In the genomic region with DNA sequence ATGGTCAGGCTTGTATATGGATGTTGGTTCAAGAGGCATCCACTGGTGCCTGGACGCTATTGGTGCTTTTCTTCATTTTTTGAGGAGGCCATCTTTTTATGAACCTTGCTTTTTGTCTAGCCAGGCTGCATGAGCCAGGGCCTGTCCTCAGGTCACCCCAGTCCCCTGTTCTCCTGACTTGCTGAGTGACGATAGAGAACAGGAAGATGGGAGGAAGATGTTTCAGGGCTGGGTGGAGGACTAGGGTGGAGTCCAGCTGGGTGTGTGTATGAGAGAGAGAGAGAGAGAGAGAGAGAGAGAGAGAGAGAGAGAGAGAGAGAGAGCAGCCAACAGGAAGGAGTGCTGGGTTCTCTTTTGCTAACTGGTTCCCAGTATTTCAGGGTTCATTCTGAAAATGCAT, we compare ENCODE assay signal across 13 mouse cellular contexts.
A peak's percentile ranks its signal among the peaks of the same experiment; 100 is the strongest.
DNase-seq lines count a peak whose midpoint lies in the region; ATAC-seq and TF ChIP-seq lines count a peak whose summit lies in the region.
"Had no signal": no experiment of that assay in that cellular context is flagged by ENCODE, and none has a peak within 500 bp of the region (broad histone marks: within the 10 kb centered on the region; RNA-seq: fewer than 3 reads in every experiment).

No protein-coding gene starts in this region.

- no peaks in the 10 kb centered on the region for H3K9me3 ChIP-seq in limb, embryonic 14.5 days (ENCODE audit: control insufficient read depth, low read length)
- no peaks in the 10 kb centered on the region for H3K9me3 ChIP-seq in limb, embryonic 10.5 days (replicated peaks)
- H3K9me3 ChIP-seq in embryonic facial prominence, embryonic 10.5 days = no peaks in the 10 kb centered on the region
- no peaks in the 10 kb centered on the region for H3K9me3 ChIP-seq in neural tube, embryonic 15.5 days (replicated peaks)
- H3K9me3 ChIP-seq: forebrain, embryonic 12.5 days had no signal

- intact Hi-C loops in gastrocnemius, postnatal 14 days (cut with DNase I; ENCODE audit: low total_unique reads) = no loop called here

- peaks cover 12% of the 10 kb centered on the region for H3K4me1 ChIP-seq in limb, embryonic 14.5 days (ENCODE audit: control insufficient read depth, insufficient read depth, low read length)
- H3K4me1 ChIP-seq in limb, embryonic 10.5 days = peaks cover 28% of the 10 kb centered on the region
- H3K4me1 ChIP-seq in embryonic facial prominence, embryonic 10.5 days = peaks cover 43% of the 10 kb centered on the region
- 0 out of 2 replicates have a peak, but pooled peaks cover 4% of the 10 kb centered on the region for H3K4me1 ChIP-seq in neural tube, embryonic 15.5 days
- H3K4me1 ChIP-seq: forebrain, embryonic 12.5 days had no signal

- no peaks in the 10 kb centered on the region for H3K27me3 ChIP-seq in limb, embryonic 14.5 days (ENCODE audit: control insufficient read depth, insufficient read depth, low read length)
- H3K27me3 ChIP-seq in limb, embryonic 10.5 days (ENCODE audit: low read depth, poor library complexity, severe bottlenecking) = no peaks in the 10 kb centered on the region
- H3K27me3 ChIP-seq in embryonic facial prominence, embryonic 10.5 days (replicated peaks; ENCODE audit: low read depth, poor library complexity, severe bottlenecking) = no peaks in the 10 kb centered on the region
- H3K27me3 ChIP-seq in neural tube, embryonic 15.5 days (replicated peaks) = no peaks in the 10 kb centered on the region
- H3K27me3 ChIP-seq: forebrain, embryonic 12.5 days had no signal

- peak; percentile 33 for DNase-seq in gastrocnemius, postnatal 14 days
- DNase-seq in gastrocnemius, postnatal 4 days (ENCODE audit: low spot score in 2 of 2) = no peak
- DNase-seq in limb, embryonic 14.5 days (ENCODE audit: low spot score) = no peak
- no peak for DNase-seq in limb, embryonic 10.5 days (ENCODE audit: low spot score)
- no peak for DNase-seq in embryonic facial prominence, embryonic 10.5 days (ENCODE audit: low spot score)
- peak; percentile 25 for DNase-seq in lung, postnatal 36 days
- no peak for DNase-seq in yolk sac, embryonic 10.5 days (ENCODE audit: low spot score)
- DNase-seq: B cell, adult 2 months; cerebellum, adult 18-20 months; thymus, adult 2 months had no signal

- WGBS in limb, embryonic 14.5 days = 85% methylated on average over 2 of the region's 2 CpGs
- 84% methylated on average over 2 of the region's 2 CpGs for WGBS in limb, embryonic 10.5 days
- 85% methylated on average over 2 of the region's 2 CpGs for WGBS in embryonic facial prominence, embryonic 10.5 days
- WGBS in neural tube, embryonic 15.5 days = 94% methylated on average over 2 of the region's 2 CpGs

- H3K9ac ChIP-seq in limb, embryonic 14.5 days (ENCODE audit: low read depth, low read length, severe bottlenecking) = no peak overlapping the region
- no peak overlapping the region for H3K9ac ChIP-seq in neural tube, embryonic 15.5 days (replicated peaks)
- H3K9ac ChIP-seq: forebrain, embryonic 12.5 days had no signal

- ATAC-seq in limb, embryonic 14.5 days (ENCODE audit: low FRiP score, low read depth) = no peak
- no peak for ATAC-seq in neural tube, embryonic 15.5 days (ENCODE audit: low FRiP score)
- ATAC-seq: activated CD4-positive, CD25-positive, alpha-beta regulatory T cell, adult 4 months had no signal

- no peak for TF ChIP-seq POLR2A in limb, embryonic 14.5 days (IDR thresholded peaks at IDR 0.05; ENCODE audit: borderline replicate concordance, extremely low read depth, insufficient read depth, insufficient read length)

- H3K4me3 ChIP-seq in limb, embryonic 14.5 days (replicated peaks; ENCODE audit: low read length) = no peak overlapping the region
- H3K4me3 ChIP-seq in limb, embryonic 10.5 days = no peak overlapping the region
- no peak overlapping the region for H3K4me3 ChIP-seq in embryonic facial prominence, embryonic 10.5 days
- H3K4me3 ChIP-seq in neural tube, embryonic 15.5 days (replicated peaks) = no peak overlapping the region
- H3K4me3 ChIP-seq: forebrain, embryonic 12.5 days had no signal

- 0 out of 2 replicates have a peak overlapping the region, but pooled peaks have one; percentile 43 for H3K27ac ChIP-seq in limb, embryonic 14.5 days (replicated peaks; ENCODE audit: low read depth, low read length)
- H3K27ac ChIP-seq in limb, embryonic 10.5 days = no peak overlapping the region
- peak overlapping the region; percentile 65; the same call in 1 of the 2 replicates for H3K27ac ChIP-seq in embryonic facial prominence, embryonic 10.5 days (replicated peaks)
- no peak overlapping the region for H3K27ac ChIP-seq in neural tube, embryonic 15.5 days (replicated peaks)
- H3K27ac ChIP-seq: forebrain, embryonic 12.5 days had no signal

- H3K4me2 ChIP-seq in limb, embryonic 14.5 days (replicated peaks; ENCODE audit: low read depth, low read length, severe bottlenecking) = no peak overlapping the region
- no peak overlapping the region for H3K4me2 ChIP-seq in neural tube, embryonic 15.5 days
- H3K4me2 ChIP-seq: forebrain, embryonic 12.5 days had no signal

- no peaks in the 10 kb centered on the region for H3K36me3 ChIP-seq in limb, embryonic 14.5 days (ENCODE audit: control insufficient read depth, insufficient read depth, low read length)
- H3K36me3 ChIP-seq in limb, embryonic 10.5 days = no peaks in the 10 kb centered on the region
- H3K36me3 ChIP-seq in embryonic facial prominence, embryonic 10.5 days (replicated peaks) = no peaks in the 10 kb centered on the region
- H3K36me3 ChIP-seq in neural tube, embryonic 15.5 days = no peaks in the 10 kb centered on the region
- H3K36me3 ChIP-seq: forebrain, embryonic 12.5 days had no signal

Comparison
In these comparisons a context has a peak if more than half of its experiments do, and no peak if none do; other contexts are left out.
1. DNase-seq: peak in gastrocnemius, postnatal 14 days (single experiment) and lung, postnatal 36 days (single experiment); none in gastrocnemius, postnatal 4 days (0 of 2), limb, embryonic 14.5 days (single experiment), limb, embryonic 10.5 days (single experiment), embryonic facial prominence, embryonic 10.5 days (single experiment) and yolk sac, embryonic 10.5 days (single experiment).
2. H3K27ac ChIP-seq: peak in limb, embryonic 14.5 days (single experiment) and embryonic facial prominence, embryonic 10.5 days (single experiment); none in limb, embryonic 10.5 days (single experiment) and neural tube, embryonic 15.5 days (single experiment).